Mouse (Mus musculus) midbrain, postnatal 0 days (tissue): ENCODE measurements at regions not wholly inside any gene's neighbourhood (a gene's known extent, or its start where the extent isn't known, plus 50 kb on each side); places are given as distances from the start of the nearest gene placed in this dataset.

ENCODE experiments used
- ATAC-seq: fragments of 200-750 bp; cut with Nextera tagmentation; 2 replicates; pipeline ENCODE4 v1.8.0; 2017; ENCODE audit warnings: moderate number of reproducible peaks, mild to moderate bottlenecking, moderate TSS enrichment, moderate library complexity; ENCODE audit not compliant: low FRiP score
- DNase-seq: peaks from one replicate; pipeline ENCODE4 v3.0.0-alpha.2; 2015; ENCODE audit warnings: low spot score
- H3K27ac ChIP-seq: fragments of 300-500 bp; sonication (generic); 2 replicates; pipeline ENCODE4 v1.5.1; 2014; ENCODE audit warnings: low read depth, mild to moderate bottlenecking, low read length, mixed read lengths
- H3K27me3 ChIP-seq: fragments of 300-500 bp; sonication (generic); 2 replicates; pipeline ENCODE4 v1.6.1; 2014; ENCODE audit warnings: low read length, control low read depth, mixed read lengths; ENCODE audit not compliant: insufficient read depth
- H3K36me3 ChIP-seq: fragments of 300-500 bp; sonication (generic); 2 replicates; pipeline ENCODE4 v1.6.1; 2014; ENCODE audit warnings: low read length, control low read depth, mixed read lengths; ENCODE audit not compliant: insufficient read depth
- H3K4me1 ChIP-seq: fragments of 300-500 bp; sonication (generic); 2 replicates; pipeline ENCODE4 v1.6.1; 2014; ENCODE audit warnings: mild to moderate bottlenecking, control low read depth, antibody characterized with exemption, low read length, mixed read lengths; ENCODE audit not compliant: insufficient read depth
- H3K4me2 ChIP-seq: fragments of 300-500 bp; sonication (generic); 2 replicates; pipeline ENCODE4 v1.6.1; 2014; ENCODE audit warnings: low read depth, mild to moderate bottlenecking, low read length, mixed read lengths; ENCODE audit not compliant: poor library complexity, severe bottlenecking
- H3K4me3 ChIP-seq: fragments of 300-500 bp; sonication (generic); 2 replicates; pipeline ENCODE4 v1.5.1; 2014; ENCODE audit warnings: low read depth, mild to moderate bottlenecking, low read length, moderate library complexity
- H3K9ac ChIP-seq: fragments of 300-500 bp; sonication (generic); replicated peaks from 2 replicates; pipeline ENCODE4 v1.6.1; 2014; ENCODE audit warnings: mild to moderate bottlenecking, low read length, moderate library complexity, mixed read lengths; ENCODE audit not compliant: poor library complexity, severe bottlenecking
- H3K9me3 ChIP-seq: fragments of 300-500 bp; sonication (generic); 2 replicates; pipeline ENCODE4 v1.6.1; 2016; ENCODE audit warnings: low read length, control low read depth
- CTCF ChIP-seq: IDR thresholded peaks from 2 replicates; pipeline ENCODE4 v1.5.1; 2016; ENCODE audit warnings: antibody characterized with exemption, mild to moderate bottlenecking
- WGBS: fragments of 180-500 bp; shearing (Covaris S2); extraction: QIAGEN DNeasy Blood & Tissue Kit; methylation state at CpG from one replicate; pipeline ENCODE4 v1.1.7; 2014; 5-methylcytosine and 5-hydroxymethylcytosine counted together

GRCm38 (mm10) chr11:33007366-33007765, 139.8 kb downstream of the Fgf18 start:
- Histone ChIP-seq H3K9ac (no peak overlapping the region), H3K27ac (no peak overlapping the region), H3K36me3 (no peaks in the 10 kb centered on the region), H3K27me3 (no peaks in the 10 kb centered on the region), H3K9me3 (no peaks in the 10 kb centered on the region), H3K4me3 (no peak overlapping the region), H3K4me1 (no peaks in the 10 kb centered on the region), H3K4me2 (no peak overlapping the region)
- ATAC-seq (no peak), DNase-seq (no peak)
- no peak for TF ChIP-seq CTCF
- WGBS, result 88% methylated on average over 6 of the region's 6 CpGs

- peak overlapping the region; percentile 52 for H3K27ac ChIP-seq
- WGBS, result 16% methylated on average over 4 of the region's 4 CpGs
- H3K4me2 ChIP-seq, result no peak overlapping the region
- no peaks in the 10 kb centered on the region for H3K36me3 ChIP-seq
- H3K9me3 ChIP-seq, result no peaks in the 10 kb centered on the region
- ATAC-seq, result no peak
- no peak overlapping the region for H3K4me3 ChIP-seq
- no peaks in the 10 kb centered on the region for H3K4me1 ChIP-seq
- TF ChIP-seq CTCF, result no peak
- no peaks in the 10 kb centered on the region for H3K27me3 ChIP-seq
- H3K9ac ChIP-seq, result no peak overlapping the region
- DNase-seq, result peak; percentile 55
These were observed 142.0 kb downstream of the Fgf18 start for GRCm38 (mm10) chr11:33005183-33005582.

GRCm38 (mm10) chr11:33004603-33005002, 142.6 kb downstream of the Fgf18 start:
- Histone ChIP-seq H3K27ac (no peak overlapping the region; the same call in 1 of the 2 replicates), H3K4me3 (no peak overlapping the region), H3K9me3 (no peaks in the 10 kb centered on the region), H3K4me1 (no peaks in the 10 kb centered on the region), H3K27me3 (no peaks in the 10 kb centered on the region), H3K36me3 (no peaks in the 10 kb centered on the region), H3K4me2 (no peak overlapping the region), H3K9ac (no peak overlapping the region)
- DNase-seq (no peak), ATAC-seq (no peak)
- TF ChIP-seq CTCF, result no peak
- 82% methylated on average over 11 of the region's 11 CpGs for WGBS

GRCm38 (mm10) chr11:32999684-33000255, 147.4 kb downstream of the Fgf18 start:
- no peak for ATAC-seq
- Histone ChIP-seq H3K4me2 (no peak overlapping the region), H3K27me3 (no peaks in the 10 kb centered on the region), H3K9me3 (no peaks in the 10 kb centered on the region), H3K36me3 (no peaks in the 10 kb centered on the region), H3K4me1 (no peaks in the 10 kb centered on the region), H3K4me3 (no peak overlapping the region), H3K27ac (no peak overlapping the region), H3K9ac (no peak overlapping the region)
- TF ChIP-seq CTCF, result no peak
- DNase-seq, result peak; percentile 48
- 82% methylated on average over 4 of the region's 4 CpGs for WGBS

GRCm38 (mm10) chr11:32998687-32999605, 148.3 kb downstream of the Fgf18 start:
- no peak for TF ChIP-seq CTCF
- H3K9me3 ChIP-seq, result no peaks in the 10 kb centered on the region
- no peak overlapping the region for H3K9ac ChIP-seq
- no peaks in the 10 kb centered on the region for H3K27me3 ChIP-seq
- DNase-seq (no peak), ATAC-seq (no peak)
- H3K27ac ChIP-seq, result no peak overlapping the region
- WGBS, result 80% methylated on average over 14 of the region's 14 CpGs
- H3K4me1 ChIP-seq, result no peaks in the 10 kb centered on the region
- H3K36me3 ChIP-seq, result no peaks in the 10 kb centered on the region
- H3K4me2 ChIP-seq, result no peak overlapping the region
- no peak overlapping the region for H3K4me3 ChIP-seq

- Histone ChIP-seq H3K4me3 (no peak overlapping the region), H3K27ac (no peak overlapping the region), H3K9ac (no peak overlapping the region), H3K4me2 (no peak overlapping the region), H3K9me3 (no peaks in the 10 kb centered on the region), H3K36me3 (no peaks in the 10 kb centered on the region), H3K27me3 (no peaks in the 10 kb centered on the region), H3K4me1 (no peaks in the 10 kb centered on the region)
- no peak for TF ChIP-seq CTCF
- ATAC-seq, result no peak
- DNase-seq, result no peak
- 85% methylated on average over 4 of the region's 4 CpGs for WGBS
These were observed 152.8 kb downstream of the Fgf18 start for GRCm38 (mm10) chr11:32994391-32994790.
